Mouse (Mus musculus): ENCODE results near the gene Rab4b. TPM values are rescaled to one million over a fixed set of nuclear protein-coding genes. Genes with fewer than 3 reads are reported as not detected.

Gene Rab4b
- polyA plus RNA-seq, 1 experiment from 2014 or later = 96.2 TPM

GRCm38 (mm10) chr7:27198779-27199178 lies 20.1 kb upstream of the Rab4b start:
- Histone ChIP-seq H3K9me3 (ENCODE audit: control insufficient read depth) (no peaks in the 10 kb centered on the region), H3K27me3 (replicated peaks; ENCODE audit: control insufficient read depth, insufficient read depth, low read length) (no peaks in the 10 kb centered on the region), H3K4me2 (replicated peaks; ENCODE audit: low read depth) (no peak overlapping the region), H3K27ac (ENCODE audit: low read depth, low read length) (no peak overlapping the region), H3K36me3 (ENCODE audit: control insufficient read depth, insufficient read depth) (peaks cover 4% of the 10 kb centered on the region), H3K9ac (ENCODE audit: low read depth, low read length) (no peak overlapping the region), H3K4me3 (ENCODE audit: low read depth, low read length) (no peak overlapping the region), H3K4me1 (replicated peaks; ENCODE audit: control insufficient read depth, insufficient read depth, low read length) (peaks cover 9% of the 10 kb centered on the region; the same call in 1 of the 2 replicates)
- no peak for ATAC-seq
- no peak for TF ChIP-seq CTCF (IDR thresholded peaks at IDR 0.05; ENCODE audit: low read depth)
- 85% methylated on average over 8 of the region's 8 CpGs for WGBS

- Histone ChIP-seq H3K9ac (ENCODE audit: low read depth, low read length) (no peak overlapping the region), H3K4me2 (replicated peaks; ENCODE audit: low read depth) (no peak overlapping the region), H3K36me3 (ENCODE audit: control insufficient read depth, insufficient read depth) (peaks cover 9% of the 10 kb centered on the region), H3K27ac (ENCODE audit: low read depth, low read length) (no peak overlapping the region), H3K4me3 (ENCODE audit: low read depth, low read length) (no peak overlapping the region), H3K27me3 (replicated peaks; ENCODE audit: control insufficient read depth, insufficient read depth, low read length) (no peaks in the 10 kb centered on the region), H3K4me1 (replicated peaks; ENCODE audit: control insufficient read depth, insufficient read depth, low read length) (peaks cover 9% of the 10 kb centered on the region; the same call in 1 of the 2 replicates), H3K9me3 (ENCODE audit: control insufficient read depth) (no peaks in the 10 kb centered on the region)
- TF ChIP-seq CTCF (IDR thresholded peaks at IDR 0.05; ENCODE audit: low read depth) = no peak
- no peak for ATAC-seq
These were observed 19.7 kb upstream of the Rab4b start for GRCm38 (mm10) chr7:27198355-27198754.

- no peak for TF ChIP-seq CTCF (IDR thresholded peaks at IDR 0.05; ENCODE audit: low read depth)
- no peak overlapping the region for H3K9ac ChIP-seq (ENCODE audit: low read depth, low read length)
- no peaks in the 10 kb centered on the region for H3K27me3 ChIP-seq (replicated peaks; ENCODE audit: control insufficient read depth, insufficient read depth, low read length)
- H3K4me1 ChIP-seq (replicated peaks; ENCODE audit: control insufficient read depth, insufficient read depth, low read length) = peaks cover 9% of the 10 kb centered on the region; the same call in 1 of the 2 replicates
- no peak for ATAC-seq
- H3K27ac ChIP-seq (ENCODE audit: low read depth, low read length) = no peak overlapping the region
- H3K36me3 ChIP-seq (ENCODE audit: control insufficient read depth, insufficient read depth) = peaks cover 14% of the 10 kb centered on the region
- 91% methylated on average over 8 of the region's 8 CpGs for WGBS
- no peak overlapping the region for H3K4me2 ChIP-seq (replicated peaks; ENCODE audit: low read depth)
- H3K9me3 ChIP-seq (ENCODE audit: control insufficient read depth) = no peaks in the 10 kb centered on the region
- H3K4me3 ChIP-seq (ENCODE audit: low read depth, low read length) = no peak overlapping the region
These were observed 18.9 kb upstream of the Rab4b start for GRCm38 (mm10) chr7:27197634-27198033.

GRCm38 (mm10) chr7:27197136-27197535 lies 18.4 kb upstream of the Rab4b start:
- H3K27ac ChIP-seq (ENCODE audit: low read depth, low read length) = no peak overlapping the region; the same call in 1 of the 2 replicates
- TF ChIP-seq CTCF (IDR thresholded peaks at IDR 0.05; ENCODE audit: low read depth) = no peak

GRCm38 (mm10) chr7:27195681-27196611 lies 17.2 kb upstream of the Rab4b start, which contains the start of the genes BC024978 and Snrpa:
TSS of gene BC024978 (plus strand) at chr7:27195781.
TSS of gene Snrpa (minus strand) at chr7:27196271.
- no peaks in the 10 kb centered on the region for H3K9me3 ChIP-seq (ENCODE audit: control insufficient read depth)
- H3K4me2 ChIP-seq (replicated peaks; ENCODE audit: low read depth) = peak within 1 kb of the TSS; percentile 74
- peak within 1 kb of the TSS; percentile 85 for H3K4me3 ChIP-seq (ENCODE audit: low read depth, low read length)
- peaks cover 29% of the 10 kb centered on the region for H3K36me3 ChIP-seq (ENCODE audit: control insufficient read depth, insufficient read depth)
- no peak for TF ChIP-seq CTCF (IDR thresholded peaks at IDR 0.05; ENCODE audit: low read depth)
- H3K9ac ChIP-seq (ENCODE audit: low read depth, low read length) = peak within 1 kb of the TSS; percentile 85
- under 1% methylated on average over 64 of the region's 64 CpGs for WGBS
- ATAC-seq = peak; percentile 99
- H3K27ac ChIP-seq (ENCODE audit: low read depth, low read length) = peak within 1 kb of the TSS; percentile 100
- H3K4me1 ChIP-seq (replicated peaks; ENCODE audit: control insufficient read depth, insufficient read depth, low read length) = peaks cover 4% of the 10 kb centered on the region; the same call in 1 of the 2 replicates
- no peaks in the 10 kb centered on the region for H3K27me3 ChIP-seq (replicated peaks; ENCODE audit: control insufficient read depth, insufficient read depth, low read length)

More at GRCm38 (mm10) chr7:27197136-27197535, 18.4 kb upstream of the Rab4b start:
- WGBS = 81% methylated on average over 3 of the region's 3 CpGs
- Histone ChIP-seq H3K9ac (ENCODE audit: low read depth, low read length) (no peak overlapping the region), H3K4me2 (replicated peaks; ENCODE audit: low read depth) (no peak overlapping the region), H3K4me1 (replicated peaks; ENCODE audit: control insufficient read depth, insufficient read depth, low read length) (peaks cover 4% of the 10 kb centered on the region; the same call in 1 of the 2 replicates), H3K27me3 (replicated peaks; ENCODE audit: control insufficient read depth, insufficient read depth, low read length) (no peaks in the 10 kb centered on the region), H3K4me3 (ENCODE audit: low read depth, low read length) (no peak overlapping the region), H3K9me3 (ENCODE audit: control insufficient read depth) (no peaks in the 10 kb centered on the region), H3K36me3 (ENCODE audit: control insufficient read depth, insufficient read depth) (peaks cover 19% of the 10 kb centered on the region)
- no peak for ATAC-seq

GRCm38 (mm10) chr7:27193731-27194130 lies 15.0 kb upstream of the Rab4b start:
- no peak for ATAC-seq
- no peak overlapping the region for H3K4me3 ChIP-seq (ENCODE audit: low read depth, low read length)
- H3K36me3 ChIP-seq (ENCODE audit: control insufficient read depth, insufficient read depth) = peaks cover 49% of the 10 kb centered on the region
- H3K4me2 ChIP-seq (replicated peaks; ENCODE audit: low read depth) = no peak overlapping the region
- no peaks in the 10 kb centered on the region for H3K27me3 ChIP-seq (replicated peaks; ENCODE audit: control insufficient read depth, insufficient read depth, low read length)
- no peaks in the 10 kb centered on the region for H3K9me3 ChIP-seq (ENCODE audit: control insufficient read depth)
- H3K4me1 ChIP-seq (replicated peaks; ENCODE audit: control insufficient read depth, insufficient read depth, low read length) = peaks cover 4% of the 10 kb centered on the region; the same call in 1 of the 2 replicates
- TF ChIP-seq CTCF (IDR thresholded peaks at IDR 0.05; ENCODE audit: low read depth) = no peak
- H3K9ac ChIP-seq (ENCODE audit: low read depth, low read length) = no peak overlapping the region
- 65% methylated on average over 4 of the region's 4 CpGs for WGBS
- H3K27ac ChIP-seq (ENCODE audit: low read depth, low read length) = no peak overlapping the region; the same call in 1 of the 2 replicates

Data from intestine, postnatal 0 days (tissue).